Mouse (Mus musculus): Measurements from ENCODE around the gene Rpl10-ps3. TPM values are rescaled to one million over a fixed set of nuclear protein-coding genes. Genes with fewer than 3 reads are reported as not detected.

Gene Rpl10-ps3
- polyA plus RNA-seq, 1 experiment from 2014 or later, result 154 TPM

Other genes with a start within 250 kb of the Rpl10-ps3 start
- gene Plet1, start 149.6 kb upstream of the Rpl10-ps3 start, polyA plus RNA-seq (2015; fragmentation: Nextera tagmentation; extraction: Ambion mirVana), result 0.90 and 1.1 TPM in 2 replicates
- gene Pts, start 183.8 kb upstream of the Rpl10-ps3 start, polyA plus RNA-seq (2015; fragmentation: Nextera tagmentation; extraction: Ambion mirVana), result 95.6 and 113 TPM in 2 replicates
- 19.3 and 21.9 TPM in 2 replicates for gene Il18, start 209.9 kb upstream of the Rpl10-ps3 start, polyA plus RNA-seq (2015; fragmentation: Nextera tagmentation; extraction: Ambion mirVana)
- gene Bco2, start 210.2 kb upstream of the Rpl10-ps3 start, polyA plus RNA-seq (2015; fragmentation: Nextera tagmentation; extraction: Ambion mirVana), result 0.59 and 0.64 TPM in 2 replicates
- 0.34 and 0.36 TPM in 2 replicates for gene Tex12, start 216.4 kb upstream of the Rpl10-ps3 start, polyA plus RNA-seq (2015; fragmentation: Nextera tagmentation; extraction: Ambion mirVana)